Mouse (Mus musculus) brain, embryonic 14.5 days (tissue): ENCODE data around the gene Mgat4b.

Experiments
- CTCF ChIP-seq: fragments of 200-500 bp; IDR thresholded peaks from 2 replicates; pipeline ENCODE4 v1.5.1; 2012; ENCODE audit warnings: inconsistent platforms, mild to moderate bottlenecking, moderate library complexity, borderline replicate concordance; ENCODE audit not compliant: insufficient read depth, insufficient read length; ENCODE audit errors: extremely low read depth
- POLR2A ChIP-seq: fragments of 200-500 bp; IDR thresholded peaks from 2 replicates; pipeline ENCODE4 v1.6.1; 2012; ENCODE audit warnings: mild to moderate bottlenecking, inconsistent platforms, borderline replicate concordance; ENCODE audit not compliant: poor library complexity, insufficient read depth, insufficient read length, severe bottlenecking; ENCODE audit errors: extremely low read depth

DNA sequence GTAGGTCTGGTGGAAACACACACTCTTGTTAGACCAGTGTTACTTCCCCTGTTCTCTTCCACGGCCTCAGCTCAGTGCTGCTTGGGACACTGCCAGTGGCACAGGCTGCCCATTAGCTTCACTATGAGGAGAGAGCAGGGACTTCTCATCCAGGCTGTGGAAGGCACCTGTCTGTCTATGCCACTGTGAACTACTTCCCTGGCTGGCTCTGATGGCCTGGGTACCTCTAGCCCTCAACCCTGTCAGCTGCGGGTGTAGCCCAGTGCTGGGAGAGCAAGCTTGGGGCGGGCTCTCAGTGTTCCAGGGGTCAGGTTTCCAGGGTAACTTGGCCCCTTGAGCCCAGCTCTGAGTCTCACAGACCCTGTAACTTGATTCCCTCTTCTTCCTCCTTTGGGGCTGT is 18.1 kb downstream of the Mgat4b start:
- TF ChIP-seq CTCF (no peak), POLR2A (no peak)
